Mouse (Mus musculus) hindbrain, embryonic 11.5 days (tissue): ENCODE data around the gene Rpl38. TPM values are rescaled to one million over a fixed set of nuclear protein-coding genes. Genes with fewer than 3 reads are reported as not detected.

Experiments used
- ATAC-seq: fragments of 200-750 bp; cut with Nextera tagmentation; 2 replicates; pipeline ENCODE4 v1.8.0; 2017; ENCODE audit warnings: mild to moderate bottlenecking, moderate TSS enrichment, moderate library complexity; ENCODE audit not compliant: low FRiP score
- DNase-seq: peaks from one replicate; pipeline ENCODE4 v3.0.0-alpha.2; 2015; ENCODE audit warnings: low spot score
- H3K27ac ChIP-seq: fragments of 300-500 bp; sonication (generic); 2 replicates; pipeline ENCODE4 v1.5.1; 2014; ENCODE audit warnings: mild to moderate bottlenecking, low read depth, low read length
- H3K27me3 ChIP-seq: fragments of 300-500 bp; sonication (generic); 2 replicates; pipeline ENCODE4 v1.6.1; 2014; ENCODE audit warnings: mild to moderate bottlenecking, low read length, moderate library complexity, mixed read lengths; ENCODE audit not compliant: control insufficient read depth, insufficient read depth
- H3K36me3 ChIP-seq: fragments of 300-500 bp; sonication (generic); 2 replicates; pipeline ENCODE4 v1.6.1; 2014; ENCODE audit warnings: mild to moderate bottlenecking, low read length, moderate library complexity, mixed read lengths; ENCODE audit not compliant: control insufficient read depth, insufficient read depth
- H3K4me1 ChIP-seq: fragments of 300-500 bp; sonication (generic); replicated peaks from 2 replicates; pipeline ENCODE4 v1.6.1; 2014; ENCODE audit warnings: low read length, mixed read lengths; ENCODE audit not compliant: control insufficient read depth, insufficient read depth
- H3K4me2 ChIP-seq: fragments of 300-500 bp; sonication (generic); replicated peaks from 2 replicates; pipeline ENCODE4 v1.6.1; 2014; ENCODE audit warnings: mild to moderate bottlenecking, low read depth, low read length
- H3K4me3 ChIP-seq: fragments of 300-500 bp; sonication (generic); 2 replicates; pipeline ENCODE4 v1.5.1; 2014; ENCODE audit warnings: low read depth, low read length
- H3K9ac ChIP-seq: fragments of 300-500 bp; sonication (generic); 2 replicates; pipeline ENCODE4 v1.6.1; 2014; ENCODE audit warnings: low read depth, low read length
- H3K9me3 ChIP-seq: fragments of 300-500 bp; sonication (generic); 2 replicates; pipeline ENCODE4 v1.6.1; 2016; ENCODE audit warnings: low read length; ENCODE audit not compliant: control insufficient read depth
- WGBS: fragments of 180-500 bp; shearing (Covaris S2); extraction: QIAGEN DNeasy Blood & Tissue Kit; methylation state at CpG from one replicate; pipeline ENCODE4 v1.1.7; 2014; 5-methylcytosine and 5-hydroxymethylcytosine counted together
- polyA plus RNA-seq: library from polyadenylated mRNA; unstranded; fragments of >200 nt; fragmentation: Nextera tagmentation; extraction: Ambion mirVana; gene quantifications from 2 replicates; pipeline ENCODE4 v1.2.1, GENCODE M21; 2014

The Rpl38 gene
- polyA plus RNA-seq, result 833 and 865 TPM in 2 replicates

DNA sequence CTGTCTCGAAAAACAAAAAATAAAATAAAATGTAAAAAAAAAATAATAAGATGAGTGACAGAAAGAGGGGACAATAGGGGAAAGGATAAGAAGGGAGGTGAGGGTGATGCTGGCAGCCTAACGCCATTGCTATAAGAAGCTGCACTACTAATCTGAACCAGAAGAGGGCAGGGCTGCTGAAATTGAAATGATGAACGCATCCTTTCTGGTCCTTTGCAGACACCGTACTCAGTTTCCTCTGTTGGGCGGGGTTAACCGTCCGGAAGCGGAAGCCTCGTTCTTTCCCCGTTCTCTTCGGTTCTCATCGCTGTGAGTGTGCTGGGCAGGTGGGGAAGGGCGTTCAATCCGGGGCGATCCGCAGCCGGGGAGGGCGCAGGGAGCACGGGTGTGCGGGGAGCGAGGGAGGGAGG, at the start of gene Rpl38:
TSS of gene Rpl38 (plus strand) at position 224 of the 410 bp plus-strand sequence.
- Histone ChIP-seq H3K27me3 (peaks cover 3% of the 10 kb centered on the region; the same call in 1 of the 2 replicates), H3K9ac (peak within 1 kb of the TSS; percentile 86), H3K9me3 (no peaks in the 10 kb centered on the region), H3K4me3 (peak within 1 kb of the TSS; percentile 87), H3K27ac (peak within 1 kb of the TSS; percentile 89), H3K36me3 (peaks cover 11% of the 10 kb centered on the region; the same call in 1 of the 2 replicates), H3K4me2 (peak within 1 kb of the TSS; percentile 51), H3K4me1 (peaks cover 8% of the 10 kb centered on the region)
- DNase-seq (peak; percentile 98), ATAC-seq (peak; percentile 81)
- WGBS, result under 1% methylated on average over 21 of the region's 21 CpGs

DNA sequence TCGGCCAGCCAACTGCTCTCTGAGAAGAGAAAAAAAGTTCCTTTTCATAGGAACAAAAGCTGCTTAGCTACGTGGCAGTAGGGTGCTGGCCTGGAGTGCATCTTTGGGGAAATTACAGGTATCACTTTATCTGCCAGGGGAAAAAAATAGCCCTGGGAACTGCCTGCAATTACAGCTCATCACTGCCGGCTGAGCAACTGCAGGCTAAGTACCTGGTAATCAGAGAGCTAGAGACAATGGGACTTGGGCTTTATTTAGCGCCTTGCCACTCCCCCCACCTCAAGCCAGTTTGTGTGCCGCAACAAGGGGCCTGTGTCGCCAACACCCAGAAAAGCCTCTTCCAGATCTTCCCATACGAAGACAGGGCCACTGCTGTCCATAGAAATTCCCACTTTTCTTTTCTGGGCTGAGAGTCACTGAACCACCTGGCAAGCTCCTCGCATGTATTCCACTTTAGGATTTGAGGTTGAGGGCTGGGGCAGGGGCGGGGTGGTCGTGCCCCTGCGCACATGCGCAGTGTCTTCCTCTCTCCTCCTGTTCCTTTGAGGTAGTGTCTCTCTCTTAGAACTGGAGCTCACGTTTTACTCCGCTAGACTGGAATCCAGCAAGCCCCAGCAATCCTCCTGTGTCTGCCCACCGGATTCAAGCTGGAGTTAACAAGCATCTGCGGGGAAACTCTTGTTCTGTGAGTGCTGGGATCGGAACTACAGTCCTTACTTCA, 49.5 kb upstream of the Rpl38 start:
- H3K4me3 ChIP-seq, result no peak overlapping the region
- H3K27me3 ChIP-seq, result no peaks in the 10 kb centered on the region
- no peaks in the 10 kb centered on the region for H3K4me1 ChIP-seq
- no peaks in the 10 kb centered on the region for H3K36me3 ChIP-seq
- ATAC-seq (no peak), DNase-seq (no peak)
- 46% methylated on average over 17 of the region's 17 CpGs for whole genome bisulfite sequencing
- no peak overlapping the region for H3K4me2 ChIP-seq
- H3K27ac ChIP-seq, result no peak overlapping the region
- H3K9ac ChIP-seq, result no peak overlapping the region
- no peaks in the 10 kb centered on the region for H3K9me3 ChIP-seq

DNA sequence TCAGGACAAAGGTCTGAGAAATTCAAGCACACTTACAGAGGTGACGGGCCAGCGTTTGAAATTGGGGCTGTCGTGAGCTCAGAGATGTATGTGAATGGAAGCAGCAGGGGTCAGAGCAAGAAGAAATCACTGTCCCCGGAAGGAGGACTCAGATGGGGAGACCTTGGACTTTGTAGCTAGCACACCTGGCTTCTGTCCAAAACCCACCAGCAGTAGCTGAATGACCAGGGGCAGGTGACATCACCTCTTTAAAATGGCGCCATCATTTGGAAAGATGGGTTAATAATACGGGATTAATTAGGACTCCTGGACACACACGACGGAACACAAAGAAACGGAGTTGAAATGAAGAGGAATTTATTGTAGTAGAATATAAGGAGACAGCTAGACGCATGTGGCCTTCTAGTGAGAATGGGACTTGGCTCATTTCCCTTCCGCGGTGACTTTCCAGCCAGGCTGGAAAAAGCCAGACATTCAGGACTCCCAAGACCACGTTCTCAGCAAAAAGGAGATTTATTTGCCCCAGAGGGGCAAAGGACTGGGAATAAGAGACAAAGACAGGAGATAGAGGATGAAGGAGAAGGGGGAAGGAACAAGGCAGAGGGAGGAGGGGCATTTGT, 42.1 kb upstream of the Rpl38 start:
- no peaks in the 10 kb centered on the region for H3K36me3 ChIP-seq
- 0 out of 2 replicates have a peak, but pooled peaks cover 2% of the 10 kb centered on the region for H3K9me3 ChIP-seq
- H3K27ac ChIP-seq, result no peak overlapping the region
- no peaks in the 10 kb centered on the region for H3K4me1 ChIP-seq
- DNase-seq (no peak), ATAC-seq (no peak)
- no peaks in the 10 kb centered on the region for H3K27me3 ChIP-seq
- 83% methylated on average over 13 of the region's 13 CpGs for WGBS
- H3K4me3 ChIP-seq, result no peak overlapping the region
- H3K9ac ChIP-seq, result no peak overlapping the region
- H3K4me2 ChIP-seq, result no peak overlapping the region

DNA sequence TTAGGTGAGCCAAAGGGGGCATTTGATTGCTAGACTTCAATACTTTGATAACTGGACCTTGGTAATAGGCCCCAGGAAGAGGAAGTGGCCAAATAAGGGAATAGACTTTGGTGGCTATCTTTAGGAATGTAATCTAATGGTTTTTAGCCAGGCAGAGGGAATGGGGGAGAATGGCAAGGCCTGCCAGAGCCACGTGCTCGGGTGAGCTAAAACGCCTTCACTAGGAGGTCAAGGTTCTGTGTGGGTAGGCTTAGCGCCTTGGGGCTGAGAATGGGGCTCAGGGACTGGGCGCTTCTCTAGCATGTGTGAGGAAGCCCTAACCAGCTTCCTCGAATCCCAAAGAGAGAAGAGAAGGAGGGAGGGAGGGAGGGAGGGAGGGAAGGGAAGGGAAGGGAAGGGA, 41.3 kb upstream of the Rpl38 start:
- Histone ChIP-seq H3K36me3 (no peaks in the 10 kb centered on the region), H3K27ac (no peak overlapping the region), H3K4me2 (no peak overlapping the region), H3K9me3 (0 out of 2 replicates have a peak, but pooled peaks cover 2% of the 10 kb centered on the region), H3K4me1 (no peaks in the 10 kb centered on the region), H3K4me3 (no peak overlapping the region), H3K9ac (no peak overlapping the region), H3K27me3 (no peaks in the 10 kb centered on the region)
- no peak for DNase-seq
- no peak for ATAC-seq
- 85% methylated on average over 6 of the region's 6 CpGs for WGBS

DNA sequence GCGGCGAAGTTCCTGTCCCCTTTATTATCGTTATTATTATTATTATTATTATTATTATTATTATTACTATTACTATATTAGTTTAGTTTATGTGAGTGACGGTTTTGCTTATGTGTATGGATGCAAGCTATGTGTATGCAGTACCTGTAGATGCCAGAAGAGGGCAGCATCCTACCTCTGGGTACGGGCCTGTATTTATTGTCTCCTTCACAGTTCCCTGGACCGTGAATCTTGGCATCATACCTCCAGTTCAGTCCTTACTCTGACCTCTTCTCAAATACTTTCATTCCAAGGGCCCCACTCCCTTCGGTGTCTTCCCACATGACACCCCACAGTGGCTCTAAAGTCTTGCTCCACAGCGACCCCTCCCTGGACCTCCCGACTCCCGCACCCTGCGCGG, 40.3 kb upstream of the Rpl38 start:
- Histone ChIP-seq H3K4me2 (no peak overlapping the region), H3K27me3 (no peaks in the 10 kb centered on the region), H3K27ac (no peak overlapping the region), H3K4me1 (no peaks in the 10 kb centered on the region), H3K36me3 (no peaks in the 10 kb centered on the region), H3K4me3 (no peak overlapping the region), H3K9me3 (0 out of 2 replicates have a peak, but pooled peaks cover 2% of the 10 kb centered on the region), H3K9ac (no peak overlapping the region)
- DNase-seq, result no peak
- ATAC-seq, result no peak
- WGBS, result 72% methylated on average over 12 of the region's 12 CpGs

DNA sequence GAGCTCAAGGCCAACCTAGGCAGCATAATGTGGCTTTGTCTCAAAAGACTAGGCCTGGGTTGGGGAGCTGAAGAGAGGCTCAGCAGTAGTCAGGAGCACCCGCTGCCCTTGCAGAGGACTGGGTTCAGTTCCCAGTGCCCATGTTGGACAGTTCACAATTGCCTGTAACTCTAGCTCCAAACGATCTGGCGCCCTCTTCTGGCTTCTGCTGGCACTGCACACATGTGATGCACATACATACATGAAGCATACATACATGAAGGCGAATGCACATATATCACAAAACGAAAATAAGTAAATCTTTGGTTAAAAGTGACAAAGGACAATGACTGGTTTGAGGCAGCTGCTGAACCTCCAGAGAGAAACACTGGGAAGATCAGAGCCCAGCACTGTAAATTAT, 38.3 kb upstream of the Rpl38 start:
- no peak for ATAC-seq
- 82% methylated on average over 5 of the region's 5 CpGs for WGBS
- no peak overlapping the region for H3K9ac ChIP-seq
- no peak overlapping the region for H3K4me3 ChIP-seq
- H3K36me3 ChIP-seq, result no peaks in the 10 kb centered on the region
- DNase-seq, result no peak
- no peak overlapping the region for H3K27ac ChIP-seq
- H3K4me2 ChIP-seq, result no peak overlapping the region
- no peaks in the 10 kb centered on the region for H3K4me1 ChIP-seq
- 0 out of 2 replicates have a peak, but pooled peaks cover 2% of the 10 kb centered on the region for H3K9me3 ChIP-seq
- no peaks in the 10 kb centered on the region for H3K27me3 ChIP-seq

DNA sequence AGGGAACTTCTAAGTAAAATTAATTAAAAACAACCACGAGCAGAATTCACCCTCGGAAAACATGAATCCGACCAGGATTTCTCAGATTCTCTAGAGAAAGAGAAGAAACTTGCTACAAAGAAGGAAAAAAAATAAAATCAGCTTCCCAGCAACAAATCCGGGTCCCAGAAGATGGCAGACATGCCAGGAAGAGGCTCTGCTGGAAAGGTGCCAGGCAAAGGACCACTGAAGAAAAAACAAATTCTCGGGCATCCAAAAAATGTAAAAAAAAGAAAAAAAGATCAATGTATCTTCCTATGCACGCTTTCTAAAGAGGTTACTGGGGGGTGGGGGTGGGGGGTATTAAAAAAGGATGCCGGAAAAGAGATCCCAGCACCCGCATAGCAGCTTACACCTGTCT, 36.1 kb upstream of the Rpl38 start:
- no peak for DNase-seq
- no peaks in the 10 kb centered on the region for H3K27me3 ChIP-seq

DNA sequence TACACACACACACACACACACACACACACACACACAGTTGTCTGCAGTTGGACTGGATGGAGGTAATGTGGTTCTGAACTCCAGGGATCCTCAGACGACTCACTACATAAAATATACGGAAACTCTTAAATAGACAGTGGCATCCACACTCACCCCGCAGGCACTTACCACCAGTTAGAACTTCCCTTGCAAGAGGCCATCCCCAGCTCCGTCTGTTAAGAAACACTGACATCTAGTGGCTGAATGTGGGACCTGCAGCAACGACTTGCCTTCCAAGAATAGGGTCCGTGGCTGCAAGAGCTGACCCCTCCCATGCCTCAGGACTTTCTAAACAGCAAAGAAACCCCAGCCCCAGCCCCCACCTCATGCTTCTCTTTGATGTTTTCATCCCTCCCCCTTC, 32.0 kb upstream of the Rpl38 start:
- H3K36me3 ChIP-seq, result no peaks in the 10 kb centered on the region
- no peak overlapping the region for H3K4me3 ChIP-seq
- no peaks in the 10 kb centered on the region for H3K9me3 ChIP-seq
- H3K4me2 ChIP-seq, result 0 out of 2 replicates have a peak overlapping the region, but pooled peaks have one; percentile 1
- WGBS, result under 1% methylated on average over 6 of the region's 6 CpGs
- peak; percentile 97 for DNase-seq
- peaks cover 9% of the 10 kb centered on the region; the same call in 1 of the 2 replicates for H3K4me1 ChIP-seq
- peak; percentile 52; the same call in 1 of the 2 replicates for ATAC-seq
- peaks cover 2% of the 10 kb centered on the region; the same call in 1 of the 2 replicates for H3K27me3 ChIP-seq
- no peak overlapping the region for H3K27ac ChIP-seq
- H3K9ac ChIP-seq, result no peak overlapping the region

More for the DNA sequence above, 36.1 kb upstream of the Rpl38 start:
- H3K4me3 ChIP-seq, result no peak overlapping the region
- H3K36me3 ChIP-seq, result no peaks in the 10 kb centered on the region
- no peak overlapping the region for H3K4me2 ChIP-seq
- ATAC-seq, result no peak
- H3K4me1 ChIP-seq, result 0 out of 2 replicates have a peak, but pooled peaks cover 2% of the 10 kb centered on the region
- 0 out of 2 replicates have a peak, but pooled peaks cover 2% of the 10 kb centered on the region for H3K9me3 ChIP-seq
- H3K9ac ChIP-seq, result no peak overlapping the region
- WGBS, result 79% methylated on average over 8 of the region's 8 CpGs
- no peak overlapping the region for H3K27ac ChIP-seq
